Mouse (Mus musculus) stomach, postnatal 0 days (tissue): ENCODE results near the gene Pthlh. TPM values are rescaled to one million over a fixed set of nuclear protein-coding genes. Genes with fewer than 3 reads are reported as not detected.
A peak's percentile ranks its signal among the peaks of the same experiment; 100 is the strongest.

ENCODE experiments used
- ATAC-seq: fragments of 200-750 bp; cut with Nextera tagmentation; 2 replicates; pipeline ENCODE4 v1.8.0; 2017; ENCODE audit not compliant: low FRiP score, low TSS enrichment
- DNase-seq: peaks from one replicate; pipeline ENCODE4 v3.0.0-alpha.2; 2016; ENCODE audit warnings: low spot score
- H3K27ac ChIP-seq: fragments of 300-500 bp; sonication (generic); replicated peaks from 2 replicates; pipeline ENCODE4 v1.5.1; 2014; ENCODE audit warnings: mild to moderate bottlenecking, control low read depth
- H3K27me3 ChIP-seq: fragments of 300-500 bp; sonication (generic); 2 replicates; pipeline ENCODE4 v1.6.1; 2014; ENCODE audit warnings: low read length; ENCODE audit not compliant: control insufficient read depth, insufficient read depth
- H3K36me3 ChIP-seq: fragments of 300-500 bp; sonication (generic); 2 replicates; pipeline ENCODE4 v1.6.1; 2014; ENCODE audit warnings: low read length, mixed read lengths; ENCODE audit not compliant: control insufficient read depth, insufficient read depth
- H3K4me1 ChIP-seq: fragments of 300-500 bp; sonication (generic); replicated peaks from 2 replicates; pipeline ENCODE4 v1.6.1; 2014; ENCODE audit warnings: antibody characterized with exemption; ENCODE audit not compliant: control insufficient read depth, insufficient read depth
- H3K4me2 ChIP-seq: fragments of 300-500 bp; sonication (generic); replicated peaks from 2 replicates; pipeline ENCODE4 v1.6.1; 2014; ENCODE audit warnings: low read depth, mild to moderate bottlenecking, control low read depth, moderate library complexity
- H3K4me3 ChIP-seq: fragments of 300-500 bp; sonication (generic); 2 replicates; pipeline ENCODE4 v1.5.1; 2014; ENCODE audit warnings: low read depth, low read length, control low read depth
- H3K9ac ChIP-seq: fragments of 300-500 bp; sonication (generic); 2 replicates; pipeline ENCODE4 v1.6.1; 2014; ENCODE audit warnings: mild to moderate bottlenecking, low read length, control low read depth, mixed read lengths
- H3K9me3 ChIP-seq: fragments of 300-500 bp; sonication (generic); 2 replicates; pipeline ENCODE4 v1.6.1; 2016; ENCODE audit warnings: low read length; ENCODE audit not compliant: control insufficient read depth
- CTCF ChIP-seq: IDR thresholded peaks from 2 replicates; pipeline ENCODE4 v1.5.1; 2016; ENCODE audit warnings: antibody characterized with exemption, low read depth, mild to moderate bottlenecking, moderate library complexity
- EP300 ChIP-seq: optimal IDR thresholded peaks from 2 replicates; pipeline ENCODE3; 2016; ENCODE audit warnings: antibody characterized with exemption
- WGBS: fragments of 180-500 bp; shearing (Covaris S2); extraction: QIAGEN DNeasy Blood & Tissue Kit; methylation state at CpG from one replicate; pipeline ENCODE4 v1.1.7; 2014; 5-methylcytosine and 5-hydroxymethylcytosine counted together
- polyA plus RNA-seq: library from polyadenylated mRNA; unstranded; fragments of >200 nt; fragmentation: Nextera tagmentation; extraction: Ambion mirVana; gene quantifications from 2 replicates; pipeline ENCODE4 v1.2.1, GENCODE M21; 2015

Pthlh gene
- polyA plus RNA-seq, 1 experiment from 2014 or later: 5.7 TPM

DNA sequence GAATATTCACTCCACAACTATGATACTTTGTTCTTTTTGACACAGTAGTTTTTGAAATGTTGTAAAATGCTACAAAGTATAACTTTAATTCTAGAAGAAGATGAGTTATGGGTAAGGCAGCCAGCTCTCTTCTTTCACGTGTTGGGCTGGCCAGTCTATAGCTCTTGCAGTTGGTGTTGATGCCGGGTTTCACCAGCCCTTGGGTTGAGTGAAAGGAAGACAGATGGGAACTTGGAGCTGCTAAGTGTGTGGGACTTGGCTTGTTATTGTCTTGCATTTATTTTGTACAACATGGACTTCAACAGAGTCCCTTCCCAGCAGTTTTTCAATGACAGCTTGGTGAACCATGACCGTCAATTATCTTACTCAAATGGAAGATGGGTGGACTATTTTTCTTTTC lies 16.2 kb downstream of the Pthlh start:
- H3K4me1 ChIP-seq: no peaks in the 10 kb centered on the region

DNA sequence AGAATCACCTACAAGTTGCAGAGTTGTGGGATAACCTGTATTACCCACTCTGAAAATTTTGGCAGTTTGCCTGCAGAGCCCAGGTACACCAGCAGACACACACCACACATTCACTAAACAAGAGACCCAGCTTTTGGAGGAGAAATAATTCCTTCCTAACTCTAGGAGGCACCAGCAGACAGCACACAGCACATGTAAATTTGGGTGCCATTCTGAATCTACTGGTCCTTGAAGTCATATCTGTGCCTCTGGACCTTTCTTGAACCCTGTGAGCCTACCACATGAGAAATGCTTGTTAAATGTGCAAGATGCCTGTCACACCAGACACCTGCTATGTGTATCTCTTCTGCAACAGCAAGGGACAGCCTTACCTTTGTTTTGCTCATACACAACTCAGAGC lies 19.7 kb downstream of the Pthlh start:
- H3K36me3 ChIP-seq: no peaks in the 10 kb centered on the region
- DNase-seq (no peak), ATAC-seq (no peak)
- no peak overlapping the region for H3K9ac ChIP-seq
- no peak overlapping the region for H3K4me3 ChIP-seq
- H3K9me3 ChIP-seq: no peaks in the 10 kb centered on the region
- no peak overlapping the region for H3K27ac ChIP-seq
- no peaks in the 10 kb centered on the region for H3K4me1 ChIP-seq
- H3K4me2 ChIP-seq: no peak overlapping the region
- H3K27me3 ChIP-seq: no peaks in the 10 kb centered on the region
- TF ChIP-seq CTCF (peak; percentile 52), EP300 (no peak)

More for the DNA sequence above, 16.2 kb downstream of the Pthlh start:
- DNase-seq: no peak
- TF ChIP-seq EP300: no peak
- no peak for TF ChIP-seq CTCF
- Histone ChIP-seq H3K9me3 (no peaks in the 10 kb centered on the region), H3K27ac (no peak overlapping the region), H3K36me3 (no peaks in the 10 kb centered on the region), H3K4me2 (no peak overlapping the region), H3K27me3 (no peaks in the 10 kb centered on the region), H3K4me3 (no peak overlapping the region), H3K9ac (no peak overlapping the region)
- ATAC-seq: no peak
- 62% methylated on average over 3 of the region's 3 CpGs for WGBS

DNA sequence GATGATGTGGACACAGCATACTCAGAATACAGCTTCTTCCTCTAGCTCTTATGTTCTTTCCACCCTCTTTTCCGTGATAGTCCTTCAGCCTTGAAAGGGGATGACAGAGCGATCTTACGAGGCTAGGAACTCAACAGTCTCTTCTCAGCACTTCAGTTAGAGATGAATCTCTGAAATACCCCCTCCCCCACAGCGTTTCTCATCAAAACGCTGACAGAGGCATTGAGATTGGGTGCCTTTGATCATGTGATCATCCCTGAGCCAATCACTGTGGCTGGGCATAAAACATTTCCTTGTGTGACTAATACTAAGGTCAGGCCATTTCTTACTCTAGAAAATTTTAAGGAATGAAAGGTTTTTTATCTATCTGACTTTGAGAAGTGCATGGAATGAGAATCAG lies 20.3 kb downstream of the Pthlh start:
- Histone ChIP-seq H3K4me1 (no peaks in the 10 kb centered on the region), H3K4me2 (no peak overlapping the region), H3K36me3 (no peaks in the 10 kb centered on the region), H3K27ac (no peak overlapping the region), H3K9me3 (no peaks in the 10 kb centered on the region), H3K4me3 (no peak overlapping the region), H3K9ac (no peak overlapping the region), H3K27me3 (no peaks in the 10 kb centered on the region)
- WGBS: 59% methylated on average over 5 of the region's 5 CpGs
- no peak for ATAC-seq
- DNase-seq: no peak
- TF ChIP-seq EP300 (no peak), CTCF (no peak)

DNA sequence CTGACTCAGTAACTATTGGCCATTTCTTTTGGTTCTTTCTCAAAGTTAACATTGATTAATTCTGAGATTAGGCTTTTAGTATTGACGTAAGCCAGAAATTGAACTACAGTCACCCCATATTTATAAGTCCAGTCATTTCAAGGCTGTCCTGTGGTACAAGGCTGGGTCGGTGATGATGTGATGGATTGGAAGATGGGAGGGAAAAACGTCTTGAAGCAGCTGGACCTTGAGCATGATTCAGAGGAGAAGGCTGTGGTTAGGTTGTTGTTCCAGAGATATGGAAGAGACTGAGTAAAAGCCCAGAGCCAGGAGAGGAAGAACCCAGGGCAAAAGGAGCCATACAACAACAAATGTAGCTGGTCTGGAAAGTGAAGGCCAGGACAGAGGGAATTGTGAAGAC lies 22.4 kb downstream of the Pthlh start:
- no peaks in the 10 kb centered on the region for H3K27me3 ChIP-seq
- no peak overlapping the region for H3K4me2 ChIP-seq
- no peak for TF ChIP-seq CTCF
- TF ChIP-seq EP300: no peak
- H3K4me1 ChIP-seq: no peaks in the 10 kb centered on the region
- H3K27ac ChIP-seq: no peak overlapping the region
- H3K4me3 ChIP-seq: no peak overlapping the region
- DNase-seq: no peak
- no peaks in the 10 kb centered on the region for H3K9me3 ChIP-seq
- ATAC-seq: no peak
- H3K36me3 ChIP-seq: no peaks in the 10 kb centered on the region
- H3K9ac ChIP-seq: no peak overlapping the region
- WGBS: 67% methylated on average over 3 of the region's 3 CpGs

DNA sequence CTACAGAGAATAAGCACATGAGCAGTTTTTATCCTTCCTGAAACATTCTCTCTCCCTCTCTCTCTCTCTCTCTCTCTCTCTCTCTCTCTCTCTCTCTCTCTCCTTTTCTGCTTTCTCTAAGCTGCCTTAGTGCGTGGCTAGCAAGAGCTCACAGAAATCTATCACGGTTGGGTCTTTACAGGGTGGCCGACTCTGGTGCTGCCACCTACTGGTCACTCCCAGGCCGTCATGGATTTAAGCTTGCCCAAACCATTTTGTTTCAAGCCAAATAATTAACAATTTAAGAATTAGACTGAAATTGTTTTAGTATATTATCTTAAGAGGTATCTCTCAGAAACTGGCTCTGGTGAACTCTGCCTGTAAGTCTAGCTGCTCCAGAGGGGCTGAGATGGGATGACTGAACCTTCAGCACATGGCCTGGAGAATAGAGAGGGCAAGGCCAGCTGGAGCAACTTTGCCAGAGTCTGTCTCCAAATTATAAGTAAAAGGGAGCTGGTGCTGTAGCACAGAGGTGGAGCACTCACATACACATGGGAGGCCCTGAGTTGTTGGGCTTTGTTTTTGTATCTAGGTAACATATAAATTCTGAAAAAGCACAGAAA lies 23.7 kb downstream of the Pthlh start:
- peak; percentile 53 for DNase-seq
- 2% methylated on average over 4 of the region's 4 CpGs for WGBS
- no peak overlapping the region for H3K9ac ChIP-seq
- ATAC-seq: no peak
- no peaks in the 10 kb centered on the region for H3K4me1 ChIP-seq
- H3K9me3 ChIP-seq: no peaks in the 10 kb centered on the region
- no peak overlapping the region for H3K4me2 ChIP-seq
- H3K36me3 ChIP-seq: no peaks in the 10 kb centered on the region
- H3K4me3 ChIP-seq: no peak overlapping the region
- H3K27me3 ChIP-seq: no peaks in the 10 kb centered on the region
- TF ChIP-seq EP300 (no peak), CTCF (peak; percentile 78)
- H3K27ac ChIP-seq: no peak overlapping the region

DNA sequence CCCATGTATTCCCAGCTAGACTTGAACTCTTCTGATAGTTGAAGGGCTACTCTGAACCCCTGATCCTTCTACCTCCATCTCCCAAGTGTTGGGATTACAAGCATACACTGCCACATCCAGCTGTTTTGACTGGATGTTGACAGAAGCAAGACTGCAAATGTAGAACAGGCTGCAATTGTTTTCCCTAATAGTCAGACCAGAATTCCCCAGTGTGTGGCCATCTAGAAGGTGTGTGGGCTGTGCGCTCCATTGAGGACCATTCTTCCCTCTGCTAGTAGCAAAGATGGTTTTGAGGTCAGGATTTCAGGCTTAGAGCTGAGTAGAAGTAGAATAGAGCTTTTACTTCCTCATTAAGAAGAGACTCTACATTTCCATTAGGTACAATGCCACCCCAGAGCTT lies 37.3 kb downstream of the Pthlh start:
- no peak for TF ChIP-seq EP300
- TF ChIP-seq CTCF: no peak
- no peak for DNase-seq
- Histone ChIP-seq H3K36me3 (no peaks in the 10 kb centered on the region), H3K9ac (no peak overlapping the region), H3K4me2 (no peak overlapping the region), H3K9me3 (no peaks in the 10 kb centered on the region), H3K27me3 (no peaks in the 10 kb centered on the region), H3K4me1 (no peaks in the 10 kb centered on the region), H3K27ac (no peak overlapping the region), H3K4me3 (no peak overlapping the region)
- no peak for ATAC-seq
- WGBS: 94% methylated on average over 1 of the region's 1 CpGs
